Mouse (Mus musculus): ENCODE results near the gene Bcan.

The Bcan gene

DNA sequence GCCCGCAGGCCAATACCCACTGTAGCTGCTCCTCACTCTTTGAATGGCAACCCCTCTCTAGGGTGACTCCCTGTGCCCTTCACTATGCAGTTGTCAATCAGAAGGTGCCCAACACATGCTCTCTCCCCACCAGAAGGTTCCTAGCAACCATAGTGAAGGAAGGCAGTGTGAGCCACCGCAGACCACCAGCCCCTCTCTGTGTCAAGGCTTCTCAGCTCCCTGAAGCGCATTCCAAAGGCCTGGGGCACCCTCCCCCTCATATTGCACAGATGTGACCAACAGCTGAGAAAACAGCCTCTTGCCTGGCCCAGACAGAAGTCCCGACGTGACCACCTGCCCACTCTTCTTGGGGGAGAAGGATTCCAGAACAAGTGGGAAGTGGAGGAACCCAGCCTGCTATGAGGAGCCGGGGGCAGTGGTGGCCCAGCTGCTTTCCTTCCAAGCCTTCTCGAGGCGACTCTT is 27.8 kb downstream of the Bcan start:
- no peak for DNase-seq (ENCODE audit: low read depth, low spot score)

- no peak for DNase-seq (ENCODE audit: low read depth, low spot score)
These were observed 28.4 kb downstream of the Bcan start for GRCm38 (mm10) chr3:87971489-87972202.

DNA sequence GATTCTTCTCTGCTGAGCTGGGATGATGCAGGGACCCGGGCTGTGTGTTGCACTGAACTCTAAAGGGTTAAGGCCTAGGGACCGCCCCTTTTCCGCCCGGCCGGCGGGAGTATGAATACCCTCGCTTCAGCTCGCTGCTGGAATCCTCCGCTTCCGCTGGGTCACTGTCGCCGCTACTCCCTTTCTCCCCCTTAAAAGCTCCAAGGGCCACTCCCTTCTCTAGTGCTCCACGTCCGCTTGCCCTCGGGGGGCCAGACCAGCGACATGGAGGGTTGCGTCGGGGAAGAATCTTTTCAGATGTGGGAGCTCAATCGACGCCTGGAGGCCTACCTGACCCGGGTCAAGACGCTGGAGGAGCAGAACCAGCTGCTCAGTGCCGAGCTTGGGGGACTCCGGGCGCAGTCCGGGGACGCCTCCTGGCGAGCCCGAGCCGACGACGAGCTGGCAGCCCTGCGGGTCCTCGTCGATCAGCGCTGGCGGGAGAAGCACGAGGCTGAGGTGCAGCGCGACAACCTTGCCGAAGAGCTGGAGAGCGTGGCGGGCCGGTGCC is 29.0 kb downstream of the Bcan start, which contains the start of gene Nes:
Nes (plus strand) TSS at position 140 of the 550 bp plus-strand sequence.
- DNase-seq (ENCODE audit: low read depth, low spot score) = no peak

- peak; percentile 61 for DNase-seq (ENCODE audit: low read depth, low spot score)
These were observed 29.7 kb downstream of the Bcan start for GRCm38 (mm10) chr3:87970184-87970938.

GRCm38 (mm10) chr3:87960586-87961191 is 39.3 kb downstream of the Bcan start:
- peak; percentile 90 for DNase-seq (ENCODE audit: low read depth, low spot score)

DNA sequence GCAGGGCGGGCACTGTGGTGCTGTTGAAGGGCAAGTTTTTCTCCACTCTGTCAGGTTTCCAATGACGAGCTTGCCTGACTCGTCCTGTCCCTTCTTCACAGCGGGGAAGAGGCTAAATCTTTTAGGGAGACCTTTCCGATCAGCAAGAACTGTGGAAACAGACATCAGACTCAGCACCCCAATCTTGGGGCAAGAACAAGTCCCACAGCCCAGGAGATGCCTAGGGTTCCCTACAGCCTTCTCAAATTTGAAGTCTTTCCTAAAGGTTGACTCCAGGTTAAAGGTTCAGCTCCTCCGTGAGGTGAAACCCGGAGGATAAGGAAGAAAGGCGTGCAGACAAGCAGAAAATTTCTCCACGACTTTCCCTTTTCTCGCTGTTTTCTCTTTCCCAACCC is 39.8 kb downstream of the Bcan start:
- no peak for DNase-seq (ENCODE audit: low read depth, low spot score)

DNA sequence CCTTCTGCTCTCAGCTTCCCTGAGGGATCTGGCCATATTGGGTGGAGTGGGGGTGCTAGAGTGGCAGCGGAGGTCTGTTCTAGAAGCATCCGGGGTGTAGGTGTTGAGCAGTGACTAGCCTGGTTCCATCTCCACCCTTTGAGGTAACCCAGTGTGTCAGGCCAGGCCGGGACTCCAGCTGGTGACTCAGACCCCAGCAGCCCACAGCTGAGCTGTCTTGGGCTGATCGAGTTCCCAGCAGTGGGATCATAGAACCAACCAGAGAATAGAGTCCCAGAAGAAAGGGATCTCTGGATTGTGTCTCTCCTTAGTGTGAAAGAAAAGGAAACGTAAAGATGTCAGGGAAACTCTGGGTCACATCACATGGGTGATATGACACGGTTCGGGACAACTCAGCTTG is 40.7 kb downstream of the Bcan start:
- no peak for DNase-seq (ENCODE audit: low read depth, low spot score)

- no peak for DNase-seq (ENCODE audit: low read depth, low spot score)
These were observed 41.1 kb downstream of the Bcan start for GRCm38 (mm10) chr3:87958967-87959366.

DNA sequence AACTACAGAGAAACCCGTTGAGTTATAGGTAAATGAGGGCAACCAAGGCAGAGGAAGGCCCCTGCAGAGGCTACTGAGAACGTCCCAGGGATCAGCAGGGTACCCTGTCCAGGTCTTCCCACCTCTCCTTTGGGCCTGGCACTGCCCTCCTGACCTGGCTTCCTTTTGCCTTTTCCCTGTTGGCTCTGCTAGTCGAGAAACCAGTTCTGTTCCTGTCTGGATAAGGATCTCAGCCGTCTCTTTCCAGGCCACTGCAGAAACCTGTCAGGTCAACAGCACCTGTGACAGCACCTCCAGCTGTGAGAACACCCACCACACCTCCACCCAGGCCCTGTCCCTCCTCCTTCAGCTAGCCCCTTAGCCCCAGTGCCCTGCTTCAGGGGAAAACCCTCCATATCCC is 41.6 kb downstream of the Bcan start:
- no peak for DNase-seq (ENCODE audit: low read depth, low spot score)

- DNase-seq (ENCODE audit: low read depth, low spot score) = no peak
These were observed 42.0 kb downstream of the Bcan start for GRCm38 (mm10) chr3:87958056-87958455.

GRCm38 (mm10) chr3:87952440-87952839 is 47.6 kb downstream of the Bcan start:
- DNase-seq (ENCODE audit: low read depth, low spot score) = no peak

DNA sequence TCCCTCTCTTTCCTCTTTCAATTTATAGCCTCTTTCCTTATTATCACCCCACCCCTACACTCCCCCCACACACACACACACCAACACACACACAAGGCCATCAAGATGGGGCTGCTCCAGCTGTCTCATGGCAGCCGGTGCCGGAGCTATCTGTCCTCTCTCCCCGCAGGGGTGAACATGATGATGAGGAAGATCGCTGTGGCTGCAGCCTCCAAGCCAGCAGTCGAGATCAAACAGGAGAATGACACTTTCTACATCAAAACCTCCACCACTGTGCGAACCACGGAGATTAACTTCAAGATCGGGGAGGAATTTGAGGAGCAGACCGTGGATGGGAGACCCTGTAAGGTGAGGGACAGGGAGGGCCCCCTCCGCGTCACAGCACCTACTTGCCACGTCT is 48.1 kb downstream of the Bcan start:
- no peak for DNase-seq (ENCODE audit: low read depth, low spot score)

DNA sequence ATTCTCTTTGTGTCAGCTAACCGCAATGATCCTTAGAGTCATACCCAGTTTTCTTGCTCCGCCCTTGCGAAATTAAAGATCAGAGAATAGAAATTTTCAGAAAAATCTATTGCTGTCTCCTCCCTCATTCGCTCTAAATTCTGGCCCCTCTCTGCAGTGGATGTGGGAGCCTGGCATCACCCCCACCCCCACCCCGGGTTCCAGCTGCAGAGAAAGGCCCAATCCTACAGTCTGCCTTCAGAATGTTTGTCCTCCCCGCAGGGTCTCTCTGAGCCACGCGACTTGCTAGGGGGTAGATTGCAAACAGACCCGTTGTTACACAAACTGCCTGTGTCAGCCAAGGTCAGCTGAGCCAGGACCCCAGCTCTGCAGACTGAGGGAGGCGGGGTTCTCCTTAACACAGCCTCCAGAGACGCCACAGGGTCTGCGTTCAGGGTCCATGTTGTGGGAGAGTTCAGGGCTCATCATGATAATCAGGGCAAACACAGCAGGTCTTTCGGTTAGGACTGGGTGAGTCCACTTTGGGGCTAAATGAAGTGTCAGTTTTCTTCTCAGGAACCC is 50.0 kb downstream of the Bcan start:
- no peak for DNase-seq (ENCODE audit: low read depth, low spot score)

GRCm38 (mm10) chr3:87949266-87949954 is 50.6 kb downstream of the Bcan start:
- no peak for DNase-seq (ENCODE audit: low read depth, low spot score)

- DNase-seq (ENCODE audit: low read depth, low spot score) = peak; percentile 34
These were observed 51.4 kb downstream of the Bcan start, which contains the start of gene Crabp2 for GRCm38 (mm10) chr3:87948378-87949265. TSS of gene Crabp2 (plus strand) at chr3:87948666.

- DNase-seq (ENCODE audit: low read depth, low spot score) = no peak
These were observed 52.2 kb downstream of the Bcan start for GRCm38 (mm10) chr3:87947811-87948199.

DNA sequence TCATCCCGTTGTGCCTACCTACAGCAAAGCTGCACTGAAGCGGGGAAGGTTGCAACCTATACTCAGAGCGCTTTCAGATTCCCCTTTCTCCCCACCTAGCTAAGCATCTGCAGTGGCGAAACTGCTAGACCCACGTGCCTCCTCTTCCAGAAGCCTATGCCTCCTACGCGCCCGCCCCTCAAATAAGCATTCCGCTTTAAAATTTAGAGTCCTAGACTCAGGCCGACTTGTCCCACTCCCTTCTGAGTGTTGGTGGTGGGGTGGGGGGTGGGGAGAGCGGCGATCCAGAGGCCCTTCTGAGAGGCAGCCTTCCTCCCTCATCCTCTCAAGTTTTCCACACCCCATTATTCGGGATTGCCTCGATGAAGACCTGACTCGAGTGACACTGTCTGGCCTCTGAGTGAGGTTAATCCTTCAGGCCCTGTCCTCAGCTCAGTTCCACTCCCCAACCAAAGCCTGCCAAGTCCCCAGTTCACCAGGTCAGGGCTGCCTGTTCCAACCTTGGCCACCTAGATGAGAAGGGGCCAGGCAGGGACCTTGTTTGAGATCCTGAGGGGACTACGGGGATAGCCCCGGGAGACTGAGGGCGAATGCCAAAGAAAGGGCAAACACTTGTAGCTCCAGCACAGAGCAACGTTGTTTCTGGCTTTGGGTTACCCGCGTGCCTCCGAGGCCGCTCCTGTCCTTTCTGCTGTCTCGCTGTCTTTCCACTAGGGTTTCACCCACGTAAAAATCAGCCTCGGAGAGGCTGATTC is 52.8 kb downstream of the Bcan start:
- peak; percentile 57 for DNase-seq (ENCODE audit: low read depth, low spot score)

- DNase-seq (ENCODE audit: low read depth, low spot score) = no peak
These were observed 53.5 kb downstream of the Bcan start for GRCm38 (mm10) chr3:87946541-87946860.

- no peak for DNase-seq (ENCODE audit: low read depth, low spot score)
These were observed 54.1 kb downstream of the Bcan start for GRCm38 (mm10) chr3:87945781-87946540.
